Mouse (Mus musculus) cerebellum, adult (tissue): Measurements from ENCODE around the gene Eapp.
"Not testable (repeated sequence)": the region's sequence is repeated elsewhere in the genome, so short reads cannot be mapped to it uniquely, and the experiment has no call there.

Experiments used
- ATAC-seq: cut with Nextera tagmentation; 2 replicates; pipeline ENCODE4 v1.9.2; 2017; ENCODE audit warnings: mild to moderate bottlenecking, moderate library complexity, mixed read lengths; ENCODE audit not compliant: insufficient number of reproducible peaks, low FRiP score, low TSS enrichment

The Eapp gene

DNA sequence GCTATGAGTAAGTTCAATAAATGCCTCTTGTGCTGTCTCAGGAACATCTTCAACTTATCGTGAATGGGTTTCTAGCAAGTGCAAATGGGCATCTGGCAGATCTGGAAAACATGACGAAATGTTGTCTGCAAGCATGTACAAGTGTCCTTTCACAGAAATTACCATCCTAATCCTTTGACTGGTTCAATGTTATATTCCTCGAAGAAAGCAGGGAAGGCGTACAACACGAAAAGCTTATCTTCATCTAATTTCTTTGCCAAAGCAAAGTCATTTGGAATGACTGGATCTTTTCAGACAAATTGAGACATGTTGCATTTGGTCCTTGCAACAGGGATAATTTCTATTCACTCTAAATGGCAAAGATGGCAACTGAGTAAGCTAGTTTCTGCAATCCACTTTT, 6.6 kb downstream of the Eapp start:
- no peak for ATAC-seq

DNA sequence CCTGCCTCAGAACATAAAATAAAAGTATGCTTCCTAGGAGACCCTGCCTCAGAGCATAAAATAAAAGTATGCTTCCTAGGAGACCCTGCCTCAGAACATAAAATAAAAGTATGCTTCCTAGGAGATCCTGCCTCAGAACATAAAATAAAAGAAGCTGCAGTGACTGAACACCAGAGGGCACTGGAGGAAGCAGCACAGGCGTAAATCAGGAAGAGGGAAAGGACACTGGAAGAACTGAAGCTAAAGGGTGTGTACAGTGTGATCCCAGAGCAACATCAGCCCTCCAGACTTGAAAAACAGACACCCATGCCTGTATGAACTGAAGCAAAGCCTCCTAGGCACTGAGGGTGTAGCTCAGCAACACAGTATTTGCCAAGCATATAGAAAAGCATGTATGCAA, 12.5 kb downstream of the Eapp start:
- 0 out of 2 replicates have a peak, but pooled peaks have one; percentile 36 for ATAC-seq

DNA sequence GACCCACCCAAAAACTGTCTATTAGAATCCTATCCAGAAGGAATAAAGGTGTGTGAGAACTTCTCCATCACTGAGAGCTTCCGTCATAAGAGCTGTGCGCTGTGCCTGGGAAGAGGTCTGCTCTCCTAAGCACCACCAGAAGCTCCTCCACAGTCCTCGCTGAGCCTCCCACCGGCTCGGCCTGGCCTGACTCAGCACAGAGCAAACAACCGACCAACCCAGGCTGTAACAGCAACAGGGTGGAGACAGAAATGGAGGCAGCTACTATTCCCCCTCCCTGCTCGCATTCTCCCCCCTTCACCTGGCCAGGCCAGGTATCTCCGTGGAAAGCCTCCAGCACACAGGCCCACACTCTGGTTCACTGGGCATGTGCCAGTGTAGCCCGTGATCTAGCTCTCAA, 19.0 kb downstream of the Eapp start:
- ATAC-seq, result no peak

DNA sequence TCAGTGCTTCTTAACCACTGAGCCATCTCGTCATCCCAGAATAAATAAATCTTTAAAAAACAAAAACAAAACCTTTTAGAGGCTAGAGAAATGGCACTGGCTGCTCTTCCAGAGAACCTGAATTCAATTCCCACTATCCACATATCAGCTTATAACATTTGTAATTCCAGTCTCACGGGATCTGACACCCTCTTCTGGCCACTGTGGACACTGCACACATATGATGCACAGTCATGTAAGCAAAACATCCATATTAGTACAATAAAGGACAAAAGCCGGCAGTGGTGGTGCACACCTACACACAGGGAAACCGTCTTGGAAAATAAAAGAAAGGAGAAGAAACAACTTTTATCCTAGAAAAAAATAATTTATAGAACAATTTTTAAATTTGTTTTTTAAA, 20.3 kb downstream of the Eapp start:
- ATAC-seq, result no peak

DNA sequence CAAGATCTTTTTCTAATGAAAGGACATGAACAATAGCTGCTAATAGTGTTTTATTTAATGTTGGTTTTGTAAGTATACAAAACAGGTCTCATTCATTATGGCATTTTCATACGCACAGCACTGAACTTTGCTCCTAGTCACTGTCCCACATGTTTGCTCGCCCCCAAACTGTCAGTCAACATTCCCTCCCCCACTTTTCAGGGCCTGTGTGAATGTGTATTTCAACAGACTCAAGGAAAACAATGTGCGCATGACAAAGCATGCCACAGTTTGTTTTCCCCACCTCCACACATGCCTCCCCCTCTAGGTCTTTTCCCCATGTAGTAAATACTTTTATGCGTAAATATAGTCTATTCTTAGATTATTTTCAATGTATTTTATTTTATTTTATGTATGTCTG, 24.4 kb downstream of the Eapp start:
- ATAC-seq, result no peak

DNA sequence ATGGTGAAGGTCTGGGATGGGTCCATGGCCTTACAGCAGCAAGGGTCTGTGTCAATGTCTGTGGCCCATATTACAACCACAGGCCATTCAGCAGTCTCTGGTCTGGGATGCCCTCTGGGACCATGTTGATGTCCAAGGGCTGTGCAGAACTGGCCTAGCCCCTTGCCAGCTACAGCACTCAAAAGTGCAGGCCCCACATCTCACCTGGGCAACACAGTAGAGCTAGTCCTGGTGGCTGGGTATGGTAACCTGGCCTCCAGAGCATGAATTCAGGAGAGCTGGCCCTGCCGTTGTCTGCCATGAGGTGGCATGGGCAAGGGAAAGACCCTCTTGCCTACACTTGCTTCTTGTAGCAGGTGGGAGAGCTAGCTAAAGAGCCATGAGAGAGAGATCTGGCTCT, 27.6 kb downstream of the Eapp start:
- ATAC-seq, result no peak

DNA sequence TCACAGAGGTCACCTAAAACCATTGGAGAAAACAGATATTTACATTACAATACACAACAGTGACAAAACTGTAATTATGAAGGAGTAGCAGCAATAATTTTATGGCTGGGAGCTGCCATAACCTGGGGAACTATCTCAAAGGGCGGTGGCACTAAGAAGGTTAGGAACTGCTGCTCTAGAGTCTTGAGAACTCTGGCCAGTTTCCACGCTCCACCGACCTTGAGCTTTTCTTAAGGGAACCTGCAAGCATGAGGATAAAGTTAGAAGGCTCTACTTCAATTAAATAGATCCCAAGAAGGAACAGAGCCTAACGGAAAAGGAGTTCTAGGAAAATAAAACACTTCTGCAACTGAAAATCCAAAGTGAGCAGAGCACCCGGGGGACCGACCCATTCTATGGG, 30.2 kb downstream of the Eapp start:
- ATAC-seq, result no peak

DNA sequence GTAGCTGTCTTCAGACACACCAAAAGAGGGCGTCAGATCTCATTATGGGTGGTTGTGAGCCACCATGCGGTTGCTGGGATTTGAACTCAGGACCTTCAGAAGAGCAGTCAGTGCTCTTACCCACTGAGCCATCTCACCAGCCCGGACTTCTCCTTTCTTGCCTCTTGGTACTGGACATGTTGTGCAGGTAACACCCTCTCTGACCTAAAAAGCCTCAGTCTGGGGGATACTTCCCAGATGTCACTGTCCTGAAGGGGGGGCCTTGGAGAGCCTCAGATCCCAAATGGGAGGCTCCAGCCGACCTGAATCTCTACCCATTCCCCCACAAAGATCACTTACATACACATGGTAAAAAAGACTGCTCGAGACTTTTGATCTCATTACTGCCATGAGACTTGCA, 34.2 kb downstream of the Eapp start:
- not testable (repeated sequence) for ATAC-seq

DNA sequence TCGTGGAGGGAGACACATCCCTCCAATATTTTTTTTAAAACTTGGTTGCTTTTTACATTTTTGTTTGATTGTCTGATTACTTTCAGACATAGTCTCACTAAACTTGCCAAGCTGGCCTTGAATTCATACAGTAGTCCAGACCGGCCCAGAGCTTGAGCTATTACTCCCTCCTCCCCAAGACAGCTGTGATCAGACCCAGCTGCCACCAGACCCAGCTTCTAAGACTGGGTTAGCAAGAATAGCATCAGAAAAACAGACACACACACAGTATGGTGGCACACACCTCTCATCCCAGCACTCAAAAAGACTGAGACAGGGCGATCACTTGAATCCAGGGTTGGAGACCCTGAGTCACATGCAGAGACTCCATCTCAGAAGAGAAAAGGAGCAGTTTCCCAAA, 35.8 kb downstream of the Eapp start:
- ATAC-seq, result no peak

DNA sequence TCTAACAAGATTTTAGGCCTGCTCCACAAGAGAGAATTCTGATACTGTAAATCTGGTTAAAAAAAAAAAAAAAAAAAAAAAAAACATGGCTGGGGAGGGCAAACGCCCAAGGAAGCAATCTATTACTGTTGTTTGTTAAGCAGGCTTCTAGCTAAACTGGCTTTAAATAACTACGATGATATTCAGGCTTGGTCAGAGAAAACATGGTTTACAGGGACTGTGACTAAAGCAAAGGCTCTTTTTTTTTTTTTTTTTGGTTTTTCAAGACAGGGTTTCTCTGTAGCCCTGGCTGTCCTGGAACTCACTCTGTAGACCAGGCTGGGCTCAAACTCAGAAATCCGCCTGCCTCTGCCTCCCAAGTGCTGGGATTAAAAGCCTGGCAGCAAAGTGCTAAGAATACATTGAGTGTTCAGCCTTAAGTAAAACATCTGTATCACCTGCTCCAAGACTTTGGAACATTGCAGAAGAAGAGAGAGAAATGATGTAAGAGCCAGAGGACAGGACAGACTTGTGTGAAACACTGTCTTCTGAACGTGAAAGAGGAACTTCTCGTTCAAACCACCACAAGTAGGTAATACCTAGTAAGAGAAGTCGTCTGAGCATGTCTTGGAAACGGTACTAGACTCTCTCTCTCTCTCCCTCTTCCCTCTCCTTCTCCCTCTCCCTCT, 37.1 kb downstream of the Eapp start:
- no peak for ATAC-seq

DNA sequence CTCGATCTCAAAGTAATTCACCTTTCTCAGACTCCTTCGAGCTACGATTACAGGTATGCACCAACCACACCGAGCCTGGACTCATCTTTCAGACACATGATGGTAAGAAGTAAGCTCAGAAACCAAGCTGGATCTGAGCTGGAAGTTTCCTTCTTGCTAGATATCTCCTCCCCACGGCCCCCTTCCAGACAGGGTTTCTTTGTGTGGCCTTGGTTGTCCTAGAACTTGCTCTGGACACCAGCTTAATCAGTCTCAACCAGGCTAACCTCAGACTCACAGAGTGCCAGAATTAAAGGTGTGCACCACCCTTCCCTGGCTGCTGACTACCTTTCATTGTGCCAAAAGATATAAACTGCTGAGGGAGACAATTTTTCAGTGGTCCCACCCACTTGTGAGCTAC, 37.7 kb downstream of the Eapp start:
- no peak for ATAC-seq

DNA sequence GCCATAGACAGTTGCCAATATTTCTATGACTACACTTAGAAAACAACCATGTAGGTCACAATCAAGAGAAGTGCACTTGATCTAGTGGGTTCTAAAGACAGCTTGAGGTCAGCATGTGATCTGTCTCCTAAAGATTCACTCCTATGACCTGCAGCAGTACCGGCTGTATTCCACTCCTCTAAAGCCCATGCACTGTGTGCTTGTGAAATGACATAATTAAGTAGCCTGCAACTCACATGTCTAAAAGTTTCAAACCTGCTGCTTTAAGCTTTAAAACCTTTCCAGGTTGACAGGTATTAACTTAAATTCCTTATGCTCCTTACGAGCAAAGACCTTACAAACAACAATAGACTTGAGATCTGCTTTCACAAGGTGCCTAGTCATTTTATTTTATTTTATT, 38.5 kb downstream of the Eapp start:
- no peak for ATAC-seq

DNA sequence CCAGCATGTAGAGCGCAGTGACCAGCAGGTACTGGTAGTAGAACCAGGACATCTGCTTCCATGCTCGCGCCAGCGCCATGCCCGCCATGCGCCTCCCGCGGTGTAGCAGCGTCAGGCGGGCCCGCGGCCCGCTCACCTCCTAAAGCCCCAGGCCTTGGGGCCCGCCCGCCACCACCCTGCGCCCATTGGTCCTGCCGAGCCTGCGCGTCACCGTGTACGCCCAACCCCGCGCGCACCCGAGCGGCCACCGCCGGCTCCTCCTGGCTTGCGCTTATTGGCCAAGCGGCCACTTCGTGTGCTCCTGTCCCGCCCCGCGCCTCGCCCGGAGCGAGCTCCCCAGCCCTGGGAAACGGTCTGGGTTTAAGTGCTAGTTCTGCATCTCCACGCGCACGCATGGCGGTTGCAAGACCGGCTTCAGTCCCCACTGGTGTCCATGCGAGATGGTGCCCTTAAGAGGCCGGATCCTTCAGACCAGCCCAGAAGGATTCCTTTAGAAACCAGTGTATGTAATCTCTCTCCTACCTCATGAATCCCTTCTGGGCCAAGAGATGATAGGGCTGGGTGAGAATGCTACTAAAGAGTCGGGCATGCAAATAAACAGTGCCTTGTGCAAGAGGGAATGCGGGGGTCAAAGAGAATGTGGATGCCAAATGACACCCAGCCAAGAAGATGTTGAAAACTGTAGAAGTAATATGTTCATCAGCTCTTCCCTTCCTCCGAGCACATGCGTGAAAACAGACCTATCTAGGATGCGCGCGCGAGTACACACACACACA, 39.1 kb downstream of the Eapp start, which contains the start of gene Sptssa:
Gene Sptssa, minus strand, starts transcription at position 178 of the 776 bp plus-strand sequence.
- ATAC-seq, result peak; percentile 98

DNA sequence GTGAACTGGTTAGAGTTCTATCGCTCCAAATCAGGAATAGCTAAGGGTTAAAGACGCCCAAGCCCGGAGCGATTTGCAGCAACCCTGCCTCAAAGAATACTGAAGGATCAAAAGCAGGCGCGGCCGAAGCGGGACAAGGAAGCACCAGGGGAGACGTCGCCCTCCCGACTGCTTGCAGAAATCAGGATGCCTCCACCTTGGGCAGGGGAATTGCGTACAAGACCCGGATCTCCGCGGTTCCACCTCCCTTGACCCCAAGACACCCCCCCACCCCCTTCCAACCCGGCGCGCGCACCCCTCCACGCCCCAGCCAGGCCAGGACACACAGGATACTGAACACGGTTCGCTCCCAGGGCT, 39.7 kb downstream of the Eapp start:
- ATAC-seq, result peak; percentile 16; the same call in 1 of the 2 replicates

DNA sequence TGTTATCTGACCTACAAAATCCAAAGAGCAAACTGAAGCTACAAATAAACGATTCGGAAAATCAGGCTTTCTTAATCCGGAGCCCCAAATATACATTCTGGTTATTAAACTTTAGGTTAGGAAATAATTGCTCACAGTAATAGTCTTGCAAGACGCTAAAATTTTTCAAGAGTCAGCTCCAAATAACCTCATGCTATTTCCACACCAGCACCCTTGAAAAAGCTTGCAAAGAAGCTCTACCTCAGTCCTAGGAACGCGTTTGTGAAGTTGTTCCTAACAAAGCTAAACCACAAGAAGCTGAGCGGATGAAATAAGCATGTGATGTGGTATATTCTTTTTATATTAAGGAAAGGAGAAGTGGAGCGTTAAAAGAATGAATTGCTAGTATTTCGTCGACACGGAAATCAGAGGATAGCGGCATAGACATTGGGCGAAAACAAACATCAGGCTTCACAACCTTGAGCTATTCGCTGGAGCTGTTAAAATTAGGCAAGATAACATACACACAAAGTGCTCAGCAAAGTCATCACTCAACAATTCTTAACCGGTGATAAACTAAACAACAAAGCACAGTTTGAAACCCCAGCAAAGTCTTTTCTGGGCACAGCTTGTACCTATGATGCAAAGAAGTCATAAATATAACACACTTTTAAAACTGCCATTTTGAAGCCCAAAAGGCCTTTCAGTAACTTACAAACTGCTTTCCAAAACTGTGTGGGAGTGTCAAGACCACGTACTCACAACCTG, 40.2 kb downstream of the Eapp start:
- ATAC-seq, result no peak

DNA sequence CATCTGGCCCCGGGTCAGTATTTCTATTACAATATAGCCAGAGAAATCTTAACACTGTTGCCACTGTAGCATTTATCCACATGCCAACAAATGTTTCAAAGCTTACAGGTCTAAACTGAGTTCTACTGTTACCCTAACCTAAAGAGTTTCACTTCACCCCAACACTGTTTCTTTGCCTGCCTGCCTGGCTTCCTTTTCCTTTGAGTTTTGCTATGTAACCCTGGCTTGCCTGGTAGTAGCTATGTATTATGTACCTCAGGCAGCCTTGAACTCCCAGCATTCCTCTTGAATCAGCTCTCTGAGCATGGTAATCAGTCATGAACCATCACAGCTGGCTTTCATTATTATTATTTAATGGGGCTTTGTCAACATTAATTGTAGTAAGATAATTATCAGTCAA, 41.0 kb downstream of the Eapp start:
- ATAC-seq, result no peak

DNA sequence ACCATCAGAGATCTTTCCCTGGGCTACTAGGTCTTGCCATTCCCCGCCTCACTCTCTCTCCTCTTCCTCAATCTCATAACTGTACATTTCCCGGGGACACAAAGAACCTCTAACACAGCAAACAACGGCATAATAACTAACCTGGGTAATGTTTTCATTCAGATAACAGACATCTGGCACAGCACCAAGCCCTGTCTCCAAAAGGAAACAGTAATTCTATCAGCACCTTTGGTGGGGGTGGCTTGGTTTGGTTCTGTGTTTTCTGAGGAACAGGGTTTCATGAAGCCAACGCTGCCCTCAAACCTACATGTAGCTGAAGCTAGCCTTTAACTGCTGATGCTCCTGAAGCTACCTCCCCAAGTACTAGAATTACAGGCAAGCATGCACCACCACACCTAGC, 41.6 kb downstream of the Eapp start:
- ATAC-seq, result no peak

DNA sequence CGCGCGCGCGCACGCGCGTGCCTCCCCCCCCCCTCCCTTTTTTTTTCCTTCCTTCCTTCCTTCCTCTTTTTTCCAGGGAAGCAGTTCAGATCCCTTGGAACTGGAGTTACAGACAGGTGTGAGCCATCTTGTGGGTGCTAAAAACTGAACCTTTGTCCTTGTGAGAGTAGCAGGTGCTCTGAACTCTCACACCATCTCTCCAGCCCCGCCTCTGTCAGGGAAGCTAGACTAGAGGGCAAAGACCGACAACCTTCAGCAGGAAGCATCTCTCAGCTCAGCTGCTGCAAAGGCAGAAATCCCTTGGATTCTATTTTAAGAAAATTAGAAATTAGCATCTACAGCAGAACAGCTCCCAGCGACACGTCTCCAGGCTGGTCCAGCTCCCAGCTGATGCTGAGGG, 43.4 kb downstream of the Eapp start:
- no peak for ATAC-seq

DNA sequence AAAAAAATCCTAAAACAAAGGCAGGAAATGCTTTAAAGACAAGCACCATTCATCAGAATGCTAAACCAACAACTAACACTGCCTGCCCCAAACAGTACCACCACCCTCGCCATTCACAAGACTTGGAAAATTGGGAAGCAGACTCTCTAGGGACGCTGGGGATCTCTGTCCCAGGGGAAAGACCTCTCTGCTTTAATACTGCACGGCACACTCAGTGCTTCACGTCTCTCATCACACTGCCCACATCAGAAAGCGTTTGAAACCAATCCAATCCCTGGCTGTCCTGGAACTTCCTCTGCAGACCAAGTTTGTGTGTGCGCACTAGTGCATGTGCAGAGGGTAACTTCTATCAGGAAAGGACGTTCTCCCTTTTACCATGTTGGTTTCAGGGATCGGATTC, 43.9 kb downstream of the Eapp start:
- ATAC-seq, result no peak

DNA sequence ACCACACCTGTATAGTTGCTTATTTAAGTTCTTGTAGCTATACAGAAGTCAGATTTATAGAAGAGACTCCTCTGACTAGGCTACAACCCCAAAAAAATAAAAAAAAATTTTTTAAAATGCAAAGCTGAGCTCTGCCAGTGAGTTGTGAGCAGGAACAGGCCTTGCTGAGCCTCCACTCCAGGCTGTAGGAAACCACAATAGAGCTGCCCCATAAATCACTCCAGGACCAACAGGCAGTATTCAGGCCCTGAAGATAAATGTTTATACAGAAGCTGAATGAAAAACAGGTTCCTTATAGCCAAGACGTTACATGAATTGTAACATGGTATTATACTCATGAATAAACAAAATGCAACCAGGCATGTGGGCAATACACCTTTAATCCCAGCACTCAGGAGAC, 44.5 kb downstream of the Eapp start:
- ATAC-seq, result no peak

DNA sequence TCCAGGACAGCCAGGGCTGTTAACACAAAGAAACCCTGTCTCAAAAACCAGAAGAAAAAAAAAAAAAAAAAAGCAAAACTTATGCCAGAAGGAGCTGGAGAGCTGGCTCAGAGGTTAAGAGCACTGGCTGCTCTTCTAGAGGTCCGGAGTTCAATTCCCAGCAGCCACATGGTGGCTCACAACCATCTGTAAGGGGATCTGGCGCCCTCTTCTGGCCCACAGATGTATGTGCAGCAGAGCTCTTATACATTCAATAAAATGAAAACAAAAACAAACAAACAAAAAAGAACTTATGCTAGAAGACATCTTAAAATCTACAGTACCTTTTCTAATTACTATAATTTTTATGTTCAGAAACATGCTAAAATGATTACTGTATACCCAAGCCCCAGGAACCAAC, 50.8 kb downstream of the Eapp start:
- no peak for ATAC-seq
